Mouse (Mus musculus) C2C12 (cell line): ENCODE results near the gene Rps27rt.

Experiments
- CTCF ChIP-seq: IDR thresholded peaks from one replicate; pipeline ENCODE4 v1.5.1; 2011; ENCODE audit not compliant: control insufficient read depth, insufficient read depth, insufficient read length
- USF1 ChIP-seq: IDR thresholded peaks from one replicate; pipeline ENCODE4 v1.6.1; 2011; ENCODE audit warnings: low read depth, mild to moderate bottlenecking, control low read depth, moderate library complexity

DNA sequence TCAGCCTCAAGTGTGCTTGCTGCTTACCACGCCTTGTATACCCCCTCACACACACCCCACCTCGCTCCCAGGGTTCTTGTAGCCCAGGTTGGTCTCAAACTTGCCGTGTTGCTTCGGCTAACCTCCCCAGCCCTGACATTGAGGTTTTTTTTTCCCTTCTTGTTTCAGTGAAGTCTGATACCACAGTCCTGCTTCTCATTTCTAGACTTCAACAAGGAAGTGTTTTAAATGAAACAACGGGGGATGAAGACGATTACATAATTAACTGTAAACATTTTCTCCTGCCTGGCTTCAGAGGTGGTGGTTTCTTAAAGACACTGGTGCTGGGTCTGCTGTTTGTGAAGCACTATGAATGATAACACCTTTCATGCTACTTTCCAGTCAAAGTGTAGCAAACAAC, 21.7 kb downstream of the Rps27rt start:
- no peak for TF ChIP-seq CTCF
- TF ChIP-seq USF1, result no peak
